ENCODE assay signal across 24 mouse cellular contexts in the genomic region with DNA sequence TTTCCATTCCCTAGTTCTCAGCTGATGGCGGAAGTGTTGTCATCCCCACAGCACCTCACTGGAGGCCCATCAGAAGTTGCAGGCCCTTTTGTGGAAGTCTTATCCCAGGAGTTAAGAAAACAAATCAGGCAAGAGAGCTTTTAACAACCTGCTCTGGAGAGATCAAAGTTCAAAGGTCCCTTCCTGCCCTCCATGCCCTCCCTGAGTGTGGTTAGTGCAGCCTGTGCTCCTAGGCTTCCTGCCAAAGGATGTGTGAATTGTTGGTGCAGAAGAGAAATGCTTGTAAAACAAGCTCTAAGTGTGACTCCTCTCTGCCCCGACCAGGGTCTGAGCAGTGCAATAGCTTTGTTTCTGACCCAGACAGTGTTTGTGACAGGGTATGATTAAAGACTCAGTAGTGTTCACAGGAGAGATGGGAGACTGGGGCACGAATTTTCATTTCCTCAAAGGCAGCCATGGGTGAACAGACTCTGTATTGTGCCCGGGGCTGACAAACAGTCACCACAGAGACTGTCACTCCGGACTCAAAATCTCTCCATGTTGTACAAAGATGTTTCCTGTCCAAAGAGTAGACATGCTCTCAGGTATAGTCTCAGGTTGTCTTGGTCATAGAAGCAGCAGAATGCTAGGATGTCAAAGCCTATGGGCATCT.
DNase-seq lines count a peak whose midpoint lies in the region; ATAC-seq lines count a peak whose summit lies in the region.
"Had no signal": no experiment of that assay in that cellular context is flagged by ENCODE, and none has a peak within 500 bp of the region (broad histone marks: within the 10 kb centered on the region; RNA-seq: fewer than 3 reads in every experiment).

No protein-coding gene starts in this region.

- no peaks in the 10 kb centered on the region for H3K27me3 ChIP-seq in kidney, embryonic 15.5 days
- no peaks in the 10 kb centered on the region for H3K27me3 ChIP-seq in forebrain, embryonic 11.5 days (ENCODE audit: control insufficient read depth, insufficient read depth, low read length)
- H3K27me3 ChIP-seq: embryonic facial prominence, embryonic 12.5 days; forebrain, embryonic 15.5 days; stomach, embryonic 15.5 days had no signal

- WGBS in kidney, embryonic 15.5 days, result 42% methylated on average over 5 of the region's 5 CpGs
- WGBS in forebrain, embryonic 11.5 days, result 79% methylated on average over 5 of the region's 5 CpGs

- intact Hi-C loops in gastrocnemius, postnatal 36 days (cut with DNase I), result no loop called here

- H3K4me1 ChIP-seq in kidney, embryonic 15.5 days, result 0 out of 2 replicates have a peak, but pooled peaks cover 5% of the 10 kb centered on the region
- no peaks in the 10 kb centered on the region for H3K4me1 ChIP-seq in forebrain, embryonic 11.5 days (replicated peaks; ENCODE audit: control insufficient read depth, insufficient read depth, low read length)
- H3K4me1 ChIP-seq: forebrain, embryonic 15.5 days; heart, embryonic 10.5 days; stomach, embryonic 15.5 days had no signal

- no peaks in the 10 kb centered on the region for H3K36me3 ChIP-seq in kidney, embryonic 15.5 days
- H3K36me3 ChIP-seq in forebrain, embryonic 11.5 days (ENCODE audit: control insufficient read depth, insufficient read depth, low read length), result no peaks in the 10 kb centered on the region
- H3K36me3 ChIP-seq: embryonic facial prominence, embryonic 12.5 days; forebrain, embryonic 15.5 days; heart, embryonic 10.5 days; stomach, embryonic 15.5 days had no signal

- no peak for ATAC-seq in kidney, embryonic 15.5 days (replicated peaks; ENCODE audit: low FRiP score)
- ATAC-seq in forebrain, embryonic 11.5 days (replicated peaks; ENCODE audit: low FRiP score), result no peak
- ATAC-seq: forebrain, embryonic 15.5 days had no signal

- H3K9me3 ChIP-seq in kidney, embryonic 15.5 days (replicated peaks), result no peaks in the 10 kb centered on the region
- no peaks in the 10 kb centered on the region for H3K9me3 ChIP-seq in forebrain, embryonic 11.5 days (ENCODE audit: control insufficient read depth, low read length)
- H3K9me3 ChIP-seq: embryonic facial prominence, embryonic 12.5 days; forebrain, embryonic 15.5 days; heart, embryonic 10.5 days; stomach, embryonic 15.5 days had no signal

- H3K9ac ChIP-seq in kidney, embryonic 15.5 days, result no peak overlapping the region
- H3K9ac ChIP-seq in forebrain, embryonic 11.5 days (ENCODE audit: low read length), result no peak overlapping the region
- H3K9ac ChIP-seq: embryonic facial prominence, embryonic 12.5 days; forebrain, embryonic 15.5 days; stomach, embryonic 15.5 days had no signal

- no peak overlapping the region for H3K27ac ChIP-seq in kidney, embryonic 15.5 days
- no peak overlapping the region for H3K27ac ChIP-seq in forebrain, embryonic 11.5 days (ENCODE audit: low read depth, low read length)
- H3K27ac ChIP-seq: embryonic facial prominence, embryonic 12.5 days; forebrain, embryonic 15.5 days; heart, embryonic 10.5 days; stomach, embryonic 15.5 days had no signal

- no peak overlapping the region for H3K4me3 ChIP-seq in kidney, embryonic 15.5 days (replicated peaks)
- H3K4me3 ChIP-seq in forebrain, embryonic 11.5 days (ENCODE audit: low read depth, low read length), result no peak overlapping the region
- H3K4me3 ChIP-seq: embryonic facial prominence, embryonic 12.5 days; erythroblast, embryonic 14.5 days; forebrain, embryonic 15.5 days; heart, embryonic 10.5 days; stomach, embryonic 15.5 days had no signal

- DNase-seq in kidney, adult 11 months, result peak; percentile 75
- DNase-seq in spleen, postnatal 36 days (ENCODE audit: low spot score in 2 of 2), result peak; percentile 22 to 38
- no peak for DNase-seq in spleen, postnatal 10 days (ENCODE audit: low spot score in 2 of 2)
- DNase-seq in kidney, postnatal 25 days, result peak; percentile 68 to 79
- no peak for DNase-seq in forebrain, embryonic 11.5 days (ENCODE audit: low spot score)
- no peak for DNase-seq in gastrocnemius, postnatal 36 days
- DNase-seq in cerebellum, postnatal 4 days (ENCODE audit: low spot score in 2 of 2), result no peak
- DNase-seq: adrenal gland, postnatal 36 days; cerebellum, adult 11-12 months; cerebellum, postnatal 25 days; gastrocnemius, postnatal 25 days; heart, postnatal 10 days; liver; lung, adult 18-20 months; lung, postnatal 36 days; retina, postnatal 1 day; thymus, adult 18-20 months; thymus, postnatal 4 days had no signal

- H3K4me2 ChIP-seq in kidney, embryonic 15.5 days, result no peak overlapping the region
- no peak overlapping the region for H3K4me2 ChIP-seq in forebrain, embryonic 11.5 days (ENCODE audit: low read depth, low read length, severe bottlenecking)
- H3K4me2 ChIP-seq: embryonic facial prominence, embryonic 12.5 days; forebrain, embryonic 15.5 days; stomach, embryonic 15.5 days had no signal

Comparison
In these comparisons a context has a peak if more than half of its experiments do, and no peak if none do; other contexts are left out.
1. DNase-seq: peak in kidney, adult 11 months (single experiment), spleen, postnatal 36 days (2 of 2) and kidney, postnatal 25 days (2 of 2); none in spleen, postnatal 10 days (0 of 2), forebrain, embryonic 11.5 days (single experiment), gastrocnemius, postnatal 36 days (0 of 2) and cerebellum, postnatal 4 days (0 of 2).